Mouse (Mus musculus) MEL (cell line): ENCODE measurements around the gene Rnpep. TPM values are rescaled to one million over a fixed set of nuclear protein-coding genes. Genes with fewer than 3 reads are reported as not detected.

ENCODE experiments used
- DNase-seq: peaks from one replicate; pipeline ENCODE4 v3.0.0; 2011; ENCODE audit warnings: low read depth, low spot score
- H3K27ac ChIP-seq: 2 replicates; pipeline ENCODE4 v1.5.1; 2012; ENCODE audit warnings: low read depth, mild to moderate bottlenecking, control low read depth, low read length, moderate library complexity; ENCODE audit not compliant: control insufficient read depth
- H3K27me3 ChIP-seq, 2 experiments: fragments of 150-350 bp in 1 of 2; sonication (generic) in 1 of 2; 2 replicates each; pipeline ENCODE4 v1.6.1; 2012; ENCODE audit warnings: low read length in 2 of 2, mild to moderate bottlenecking in 2 of 2, improper control_type of control experiment in 1 of 2, moderate library complexity in 1 of 2; ENCODE audit not compliant: insufficient read depth in 2 of 2, control insufficient read depth in 1 of 2
- H3K36me3 ChIP-seq, 2 experiments: 2 replicates each; pipeline ENCODE4 v1.6.1; 2012 to 2014; ENCODE audit warnings: low read length in 2 of 2, improper control_type of control experiment in 1 of 2, inconsistent platforms in 1 of 2, mild to moderate bottlenecking in 1 of 2; ENCODE audit not compliant: insufficient read depth in 2 of 2, control insufficient read depth in 1 of 2
- H3K4me1 ChIP-seq, 2 experiments: fragments of 150-350 bp in 1 of 2; sonication (generic) in 1 of 2; 2 replicates each; pipeline ENCODE4 v1.6.1; 2012; ENCODE audit warnings: low read length in 2 of 2, improper control_type of control experiment in 1 of 2, mild to moderate bottlenecking in 1 of 2; ENCODE audit not compliant: insufficient read depth in 2 of 2, control insufficient read depth in 1 of 2
- H3K4me3 ChIP-seq, 2 experiments: fragments of 150-350 bp in 1 of 2; sonication (generic) in 1 of 2; 2 replicates each; pipeline ENCODE4 v1.5.1; 2012; ENCODE audit warnings: low read depth in 2 of 2, low read length in 2 of 2, mild to moderate bottlenecking in 2 of 2, moderate library complexity in 2 of 2, control low read depth in 1 of 2, improper control_type of control experiment in 1 of 2; ENCODE audit not compliant: control insufficient read depth in 1 of 2, insufficient read depth in 1 of 2
- H3K79me2 ChIP-seq: 2 replicates; pipeline ENCODE4 v1.6.1; 2012; ENCODE audit warnings: mild to moderate bottlenecking, low read length, moderate library complexity; ENCODE audit not compliant: control insufficient read depth, poor library complexity, insufficient read depth
- H3K9ac ChIP-seq: 2 replicates; pipeline ENCODE4 v1.6.1; 2012; ENCODE audit warnings: low read depth, mild to moderate bottlenecking, control low read depth, low read length, moderate library complexity; ENCODE audit not compliant: control insufficient read depth, poor library complexity, severe bottlenecking
- H3K9me3 ChIP-seq: fragments of 150-350 bp; sonication (generic); replicated peaks from 2 replicates; pipeline ENCODE4 v1.6.1; 2012; ENCODE audit warnings: mild to moderate bottlenecking, low read length, improper control_type of control experiment, moderate library complexity; ENCODE audit not compliant: insufficient read depth
- CTCF ChIP-seq, 3 experiments: IDR thresholded peaks in 2 of 3; conservative IDR thresholded peaks in 1 of 3; 2 replicates each; pipeline ENCODE4 v1.5.1; 2011 to 2012; ENCODE audit warnings: low read length in 3 of 3, low read depth in 2 of 3, mild to moderate bottlenecking in 2 of 3, improper control_type of control experiment in 1 of 3, inconsistent platforms in 1 of 3, mixed read lengths in 1 of 3, moderate library complexity in 1 of 3; ENCODE audit not compliant: control insufficient read depth in 1 of 3, insufficient read depth in 1 of 3, poor library complexity in 1 of 3, severe bottlenecking in 1 of 3
- E2F4 ChIP-seq: IDR thresholded peaks from 2 replicates; pipeline ENCODE4 v1.6.1; 2011; ENCODE audit warnings: low read depth, low read length, improper control_type of control experiment, borderline replicate concordance
- ETS1 ChIP-seq: IDR thresholded peaks from 2 replicates; pipeline ENCODE4 v1.6.1; 2012; ENCODE audit warnings: low read depth, mild to moderate bottlenecking, inconsistent platforms, low read length, improper control_type of control experiment, moderate library complexity
- GATA1 ChIP-seq: IDR thresholded peaks from 2 replicates; pipeline ENCODE4 v1.6.1; 2011; ENCODE audit warnings: low read depth, low read length, improper control_type of control experiment
- RCOR1 ChIP-seq: IDR thresholded peaks from 2 replicates; pipeline ENCODE4 v1.6.1; 2012; ENCODE audit warnings: low read depth, mild to moderate bottlenecking, inconsistent platforms, low read length, improper control_type of control experiment
- SIN3A ChIP-seq: IDR thresholded peaks from 2 replicates; pipeline ENCODE4 v1.6.1; 2012; ENCODE audit warnings: low read length, improper control_type of control experiment, inconsistent platforms
- SMC3 ChIP-seq: IDR thresholded peaks from 2 replicates; pipeline ENCODE4 v1.6.1; 2011; ENCODE audit warnings: low read depth, low read length, improper control_type of control experiment
- TAL1 ChIP-seq: IDR thresholded peaks from 2 replicates; pipeline ENCODE4 v1.6.1; 2012; ENCODE audit warnings: mild to moderate bottlenecking, inconsistent platforms, low read length, moderate library complexity, mixed read lengths
- TCF12 ChIP-seq: IDR thresholded peaks from 2 replicates; pipeline ENCODE4 v1.6.1; 2014; ENCODE audit warnings: low read depth, mild to moderate bottlenecking, inconsistent platforms, low read length, improper control_type of control experiment, moderate library complexity
- ZKSCAN1 ChIP-seq: IDR thresholded peaks from 2 replicates; pipeline ENCODE4 v1.6.1; 2012; ENCODE audit warnings: low read depth, mild to moderate bottlenecking, inconsistent platforms, low read length, improper control_type of control experiment, moderate library complexity
- ZNF384 ChIP-seq: IDR thresholded peaks from 2 replicates; pipeline ENCODE4 v1.6.1; 2012; ENCODE audit warnings: low read depth, mild to moderate bottlenecking, inconsistent platforms, low read length, improper control_type of control experiment
- polyA plus RNA-seq, 2 experiments: library from polyadenylated mRNA; stranded (reverse) in 1 of 2; unstranded in 1 of 2; fragments of >175 nt in 1 of 2; fragments of >200 nt in 1 of 2; gene quantifications; 2 replicates each; pipeline versions ENCODE4 v1.2.1 to v1.2.4; 2012; ENCODE audit warnings: low replicate concordance in 2 of 2, low read depth in 1 of 2; ENCODE audit not compliant: insufficient read length in 2 of 2, insufficient read depth in 1 of 2, missing spikeins in 1 of 2
- total RNA-seq: library from RNA; depleted of rRNA; stranded (reverse); fragments of 300-350 nt; gene quantifications from 2 replicates; pipeline ENCODE4 v1.2.3, GENCODE M21; 2012

Gene Rnpep
- total and polyA plus RNA-seq, 3 experiments = 6.5 to 17.4 TPM; not detected in 1

- no peak within 1 kb of the TSS for H3K4me3 ChIP-seq
- H3K79me2 ChIP-seq = no peaks in the 10 kb centered on the region
- no peaks in the 10 kb centered on the region for H3K9me3 ChIP-seq
- H3K36me3 ChIP-seq = no peaks in the 10 kb centered on the region; a peak in 1 of 4 replicates
- H3K27me3 ChIP-seq = no peaks in the 10 kb centered on the region
- DNase-seq = no peak
- H3K4me1 ChIP-seq = no peaks in the 10 kb centered on the region
- TF ChIP-seq TAL1 (no peak), CTCF (IDR thresholded peaks at IDR 0.05 in 2 of 3, conservative IDR thresholded peaks at IDR 0.05 in 1 of 3; ENCODE audit: control insufficient read depth in 1 of 3, insufficient read depth in 1 of 3, low read depth in 2 of 3, low read length in 3 of 3, poor library complexity in 1 of 3, severe bottlenecking in 1 of 3) (no peak), SMC3 (no peak), ETS1 (no peak), RCOR1 (no peak), TCF12 (no peak), ZKSCAN1 (no peak), E2F4 (no peak)
- H3K27ac ChIP-seq = no peak within 1 kb of the TSS
- no peak within 1 kb of the TSS for H3K9ac ChIP-seq
Measured at GRCm38 (mm10) chr1:135258380-135259127, 25.3 kb downstream of the Rnpep start, which contains the start of gene Elf3. Gene Elf3, minus strand, starts transcription at chr1:135258568.

DNA sequence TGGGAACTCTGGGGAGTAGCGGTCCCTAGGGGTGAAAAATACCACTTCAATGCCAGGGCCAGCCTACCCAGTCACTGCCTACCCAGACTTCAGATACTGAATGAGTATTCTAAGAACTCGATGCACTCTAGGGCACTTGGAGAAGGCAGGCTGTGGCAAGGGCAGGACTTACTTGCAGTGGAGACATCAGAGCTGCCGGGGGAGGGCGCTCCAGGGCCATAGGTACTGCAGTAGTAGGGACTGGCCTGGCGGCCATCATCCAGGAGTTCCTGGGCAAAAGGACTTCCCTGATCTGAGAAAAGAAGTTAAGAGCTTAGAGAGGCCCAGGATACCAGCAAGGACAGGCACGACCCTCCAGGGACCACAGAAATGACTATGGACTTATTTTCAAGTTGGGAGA lies 27.6 kb downstream of the Rnpep start:
- Histone ChIP-seq H3K79me2 (no peaks in the 10 kb centered on the region), H3K4me3 (no peak overlapping the region), H3K9me3 (no peaks in the 10 kb centered on the region), H3K27me3 (no peaks in the 10 kb centered on the region), H3K4me1 (peaks cover 2 to 8% of the 10 kb centered on the region in 2 experiments; a peak in 3 of 4 replicates)
- TF ChIP-seq SIN3A = no peak
- TF ChIP-seq CTCF (IDR thresholded peaks at IDR 0.05 in 2 of 3, conservative IDR thresholded peaks at IDR 0.05 in 1 of 3; ENCODE audit: control insufficient read depth in 1 of 3, insufficient read depth in 1 of 3, low read depth in 2 of 3, low read length in 3 of 3, poor library complexity in 1 of 3, severe bottlenecking in 1 of 3) = peak in 2 of 3 experiments; percentile 28 to 31; a peak in 3 of 6 replicates
- TF ChIP-seq, all 39 proteins: peak for 1
- H3K36me3 ChIP-seq = peaks cover 0 to 5% of the 10 kb centered on the region in 2 experiments; a peak in 2 of 4 replicates
- H3K27ac ChIP-seq = no peak overlapping the region
- no peak overlapping the region for H3K9ac ChIP-seq
- peak; percentile 23 for DNase-seq

GRCm38 (mm10) chr1:135252854-135253253 lies 31.0 kb downstream of the Rnpep start:
- Histone ChIP-seq H3K4me3 (no peak overlapping the region), H3K4me1 (peaks cover 7 to 32% of the 10 kb centered on the region in 2 experiments), H3K79me2 (no peaks in the 10 kb centered on the region), H3K27me3 (no peaks in the 10 kb centered on the region), H3K9ac (no peak overlapping the region), H3K9me3 (no peaks in the 10 kb centered on the region), H3K27ac (no peak overlapping the region), H3K36me3 (peaks cover 0 to 19% of the 10 kb centered on the region in 2 experiments; a peak in 2 of 4 replicates)
- peak; percentile 42 for DNase-seq
- TF ChIP-seq TAL1 (no peak), ZNF384 (no peak), RCOR1 (0 out of 2 replicates have a peak, but pooled peaks have one; percentile 14), GATA1 (peak; percentile 42; the same call in 1 of the 2 replicates)
